Mouse (Mus musculus): ENCODE data around the gene Mpv17.

The Mpv17 gene

DNA sequence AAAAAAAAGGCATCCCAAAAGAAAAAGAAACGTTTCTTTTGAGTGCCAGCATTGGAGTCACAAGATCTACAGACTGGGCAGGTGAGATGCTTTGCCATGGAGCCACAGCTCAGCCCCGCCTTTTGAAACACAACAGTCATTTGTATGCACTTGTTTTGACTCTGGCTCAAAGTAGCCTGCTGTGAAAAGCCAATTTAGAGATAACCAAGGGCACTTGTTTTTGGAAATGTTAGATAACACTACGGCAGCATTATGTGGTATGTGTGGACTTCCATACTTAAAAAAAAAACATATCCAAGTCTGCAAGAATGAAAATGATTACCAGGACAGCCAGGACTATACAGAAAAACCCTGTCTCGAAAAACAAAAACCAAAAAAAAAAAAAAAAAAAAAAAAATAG lies 29.6 kb upstream of the Mpv17 start:
- DNase-seq (ENCODE audit: low read depth, low spot score), result no peak

DNA sequence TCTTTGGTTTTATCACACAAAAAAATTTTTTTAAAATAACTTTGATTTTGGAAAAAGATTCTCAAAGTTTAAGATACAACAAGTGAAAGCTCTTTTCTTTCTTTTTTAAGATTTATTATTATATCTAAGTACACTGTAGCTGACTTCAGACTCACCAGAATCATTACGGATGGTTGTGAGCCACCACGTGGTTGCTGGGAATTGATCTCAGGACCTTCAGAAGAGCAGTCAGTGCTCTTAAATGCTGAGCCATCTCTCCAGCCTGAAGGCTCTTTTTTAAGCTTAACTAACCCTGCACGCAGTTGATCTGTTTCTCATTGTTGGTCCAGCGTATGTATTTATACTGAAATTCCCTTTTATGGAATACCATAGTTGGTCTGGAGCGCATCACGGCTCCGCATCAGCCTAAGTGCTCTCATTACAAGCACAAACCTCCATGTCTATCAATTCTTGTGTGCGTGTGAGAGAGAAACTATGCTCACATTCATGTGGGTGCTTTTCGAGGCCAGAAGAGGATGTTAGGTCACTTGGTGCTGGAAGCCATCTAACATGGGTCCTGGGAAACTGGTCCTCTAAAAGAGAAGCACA lies 27.2 kb upstream of the Mpv17 start:
- DNase-seq (ENCODE audit: low read depth, low spot score), result no peak

DNA sequence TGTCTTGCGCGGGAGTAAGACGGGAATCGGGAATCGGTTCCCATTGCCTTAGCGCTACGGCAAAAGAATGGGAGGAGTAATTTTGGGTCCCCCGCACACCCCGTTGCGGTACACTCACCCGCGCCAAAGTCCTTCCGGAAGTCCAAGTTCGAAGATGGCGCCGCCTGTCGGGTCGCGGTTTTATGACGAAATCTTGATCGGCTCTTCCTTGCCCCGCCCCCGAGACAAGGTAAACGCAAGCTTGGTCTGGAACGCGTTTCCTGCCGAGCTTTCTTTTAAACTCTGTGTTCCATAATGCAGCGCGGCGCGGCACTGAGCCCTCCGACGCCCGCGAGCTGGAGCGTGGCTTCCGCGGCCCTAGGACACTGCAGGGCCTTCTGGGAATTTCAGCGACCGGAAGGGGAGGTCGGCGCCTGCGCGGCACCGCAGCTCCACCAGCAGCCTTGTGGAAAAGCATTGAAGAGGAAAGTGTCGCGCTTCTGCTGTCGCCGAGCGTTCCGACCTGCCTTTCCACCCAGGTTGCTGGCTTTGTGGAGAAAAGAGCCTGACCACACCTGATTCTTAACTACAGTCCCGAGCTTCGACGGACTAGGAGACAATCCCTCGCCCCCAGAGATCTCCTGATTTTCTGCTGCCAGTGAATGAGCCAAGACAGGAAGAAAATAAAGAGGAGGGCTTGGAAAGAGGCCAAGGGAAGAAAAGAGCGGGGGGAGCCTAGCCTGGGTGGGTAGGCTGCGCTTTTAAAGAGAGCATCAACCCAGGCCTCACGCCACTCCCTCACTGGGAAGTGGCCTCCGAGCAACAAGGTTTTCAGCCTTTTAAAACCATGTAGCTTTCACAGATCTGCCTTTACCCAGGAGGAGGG lies 25.9 kb upstream of the Mpv17 start, which contains the start of the genes Gm29609 and Gtf3c2:
TSS of gene Gm29609 (minus strand) at position 146 of the 865 bp plus-strand sequence.
TSS of gene Gtf3c2 (minus strand) at position 379 of the 865 bp plus-strand sequence.
- DNase-seq (ENCODE audit: low read depth, low spot score), result peak; percentile 97

DNA sequence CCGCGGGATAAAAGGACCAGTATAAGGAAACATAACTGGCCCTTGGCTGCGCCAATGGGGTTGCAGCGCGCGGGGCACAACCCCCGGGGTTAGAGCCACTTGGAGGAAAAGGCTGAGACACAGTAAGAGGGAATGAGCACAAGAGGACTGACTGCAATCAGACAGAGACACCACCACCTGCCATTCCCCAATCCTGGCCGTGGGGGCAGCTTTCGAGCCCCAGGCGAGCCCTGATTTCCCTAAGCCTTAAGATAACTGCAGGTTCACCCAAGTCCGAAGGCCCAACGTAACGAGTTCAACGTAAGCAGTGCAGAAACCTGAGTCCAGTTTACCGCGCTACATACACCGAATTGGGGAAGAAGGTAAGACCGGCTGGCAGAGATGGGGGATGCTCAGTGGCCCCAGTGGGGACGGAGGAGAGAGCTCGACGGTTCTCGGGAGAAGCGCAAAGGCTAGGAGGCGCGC lies 25.3 kb upstream of the Mpv17 start:
- no peak for DNase-seq (ENCODE audit: low read depth, low spot score)

DNA sequence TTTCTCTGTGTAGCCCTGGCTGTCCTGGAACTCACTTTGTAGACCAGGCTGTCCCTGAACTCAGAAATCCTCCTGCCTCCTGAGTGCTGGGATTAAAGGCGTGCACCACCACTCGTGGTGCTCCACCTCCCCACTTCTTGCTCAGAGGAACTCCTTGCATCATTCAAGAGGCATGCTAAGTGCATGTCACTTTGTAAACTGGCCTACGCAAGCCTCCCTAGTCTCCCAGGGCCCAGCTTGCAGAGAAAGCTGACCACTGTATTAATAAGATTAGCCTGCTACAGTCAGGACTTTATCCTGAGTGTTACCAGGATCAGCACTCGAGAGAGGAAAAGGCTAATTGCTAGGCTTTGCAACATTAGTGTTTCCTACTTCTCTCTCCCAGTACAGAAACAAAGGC lies 14.6 kb upstream of the Mpv17 start:
- DNase-seq (ENCODE audit: low read depth, low spot score), result no peak

DNA sequence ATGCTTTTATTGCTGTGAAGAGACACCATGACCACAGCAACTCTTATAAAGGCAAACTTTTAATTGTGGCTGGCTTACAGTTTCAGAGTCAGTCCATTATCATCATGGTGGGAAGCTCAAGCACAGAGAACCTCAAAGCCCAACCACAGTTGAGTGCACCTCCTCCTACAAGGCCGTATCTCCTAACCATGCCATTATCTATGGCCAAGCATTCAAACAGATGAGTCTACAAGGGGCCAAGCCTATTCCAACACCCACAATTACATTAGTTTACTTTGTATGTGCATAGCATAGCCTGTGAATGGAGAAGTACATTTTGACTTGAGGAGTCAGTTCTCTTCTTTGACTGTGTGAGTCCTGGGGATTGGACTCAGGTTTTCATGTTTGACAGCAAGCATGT lies 10.8 kb upstream of the Mpv17 start:
- DNase-seq (ENCODE audit: low read depth, low spot score), result no peak

DNA sequence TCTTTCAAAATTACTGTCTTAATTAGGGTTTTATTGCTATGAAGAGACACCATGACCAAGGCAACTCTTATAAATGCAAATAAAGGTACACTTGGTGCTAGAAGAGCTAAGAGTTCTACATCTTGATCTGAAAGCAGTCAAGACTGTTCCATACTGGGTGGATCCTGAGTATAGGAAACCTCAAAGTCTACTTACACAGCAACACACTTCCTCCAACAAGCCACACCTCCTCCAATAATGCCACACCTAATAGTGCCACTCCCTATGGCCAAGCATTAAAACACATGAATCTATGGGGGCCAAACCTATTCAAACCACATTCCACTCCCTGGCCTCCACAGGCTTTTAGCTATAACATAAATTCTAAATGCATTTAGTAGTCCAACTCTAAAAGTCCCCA lies 8.4 kb upstream of the Mpv17 start:
- no peak for DNase-seq (ENCODE audit: low read depth, low spot score)

DNA sequence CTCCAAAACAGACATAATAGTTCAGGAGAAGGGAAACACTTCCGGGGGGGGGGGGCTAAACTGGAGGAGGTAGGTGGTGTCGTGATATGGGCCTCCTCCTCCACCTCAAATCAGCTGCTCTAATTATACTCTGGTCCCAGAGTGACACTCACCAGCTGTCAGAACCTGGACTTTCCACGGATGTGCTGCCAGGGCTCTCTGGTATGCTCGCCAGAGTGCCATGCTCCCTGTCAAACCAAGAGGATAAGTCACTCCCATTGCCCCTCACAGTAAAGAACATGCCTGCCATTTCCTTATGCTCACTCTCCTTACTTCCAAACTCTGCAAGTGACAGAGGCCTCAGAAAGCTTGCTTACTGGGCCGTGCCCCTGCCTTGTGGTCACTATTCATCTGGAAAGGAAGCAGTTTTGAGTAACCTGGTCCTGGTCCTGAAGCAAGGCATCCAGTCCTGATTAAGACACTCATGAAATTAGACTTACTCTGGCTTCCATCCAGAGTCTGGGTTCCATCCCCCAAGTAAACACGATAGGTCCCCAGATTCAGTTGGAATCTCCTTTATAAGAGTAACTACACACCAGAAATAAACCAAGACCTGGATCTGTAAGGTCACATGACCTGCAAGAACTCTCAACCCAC lies 417 bp downstream of the Mpv17 start:
- no peak for DNase-seq (ENCODE audit: low read depth, low spot score)

DNA sequence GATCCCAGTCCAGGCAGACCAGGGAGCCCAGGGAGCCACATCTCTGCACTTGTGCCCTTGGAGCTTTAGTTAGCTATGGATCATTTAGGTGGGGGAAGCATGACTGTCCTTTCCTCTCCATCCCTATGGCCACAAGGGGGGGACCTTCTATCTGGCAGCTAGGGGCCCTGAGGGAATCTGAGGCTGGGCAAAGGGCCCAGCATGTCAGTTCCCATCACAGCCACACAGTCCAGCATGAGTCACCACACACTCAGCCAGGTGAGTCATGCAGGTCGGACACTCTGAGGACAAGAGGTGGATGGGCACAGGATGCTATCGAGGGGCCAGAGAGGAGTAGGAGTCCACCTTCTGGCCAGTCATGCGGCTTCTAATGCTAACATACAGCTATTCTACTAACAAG lies 2.3 kb downstream of the Mpv17 start:
- no peak for DNase-seq (ENCODE audit: low read depth, low spot score)

DNA sequence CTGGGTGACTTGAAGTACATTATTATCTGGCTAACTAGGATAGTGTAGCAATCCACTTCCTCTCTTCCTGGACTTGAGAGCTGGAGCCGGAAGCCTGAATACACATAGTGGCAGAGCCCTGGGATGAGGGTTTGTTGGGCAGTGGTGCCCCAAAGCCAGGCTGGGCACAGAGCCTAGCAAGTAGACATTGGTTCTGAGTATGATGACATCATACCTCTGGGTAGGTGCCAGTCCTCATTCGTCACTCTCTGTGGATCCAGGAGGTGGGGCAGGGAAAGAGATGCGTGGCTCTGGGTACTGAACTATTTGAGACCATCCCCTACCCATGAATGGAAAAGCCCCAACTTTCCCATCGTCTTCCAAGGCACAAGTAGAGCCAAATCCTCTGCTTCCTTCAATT lies 4.3 kb downstream of the Mpv17 start:
- no peak for DNase-seq (ENCODE audit: low read depth, low spot score)

DNA sequence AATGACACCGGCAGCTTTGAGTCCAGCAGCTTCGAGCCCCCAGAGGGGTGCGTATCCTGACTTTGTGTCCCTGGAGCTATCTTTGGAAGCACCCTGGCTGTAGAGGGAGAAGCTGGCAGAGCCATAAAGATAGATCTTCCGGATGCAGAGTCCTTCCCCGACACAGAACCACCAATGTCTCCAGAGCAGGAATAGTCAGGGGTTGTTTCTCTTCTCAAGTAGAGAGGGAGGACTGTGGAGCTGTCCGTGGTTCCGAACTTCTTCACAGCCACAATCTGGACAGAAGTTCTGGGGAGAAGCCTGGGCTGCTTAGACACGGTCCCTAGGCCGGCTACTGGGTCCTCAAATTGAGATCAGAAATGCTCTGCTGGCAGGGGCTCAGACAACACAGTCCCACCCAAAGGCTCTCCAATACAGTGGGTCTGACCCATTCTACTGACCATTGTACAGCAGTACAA lies 15.1 kb downstream of the Mpv17 start:
- no peak for DNase-seq (ENCODE audit: low read depth, low spot score)

DNA sequence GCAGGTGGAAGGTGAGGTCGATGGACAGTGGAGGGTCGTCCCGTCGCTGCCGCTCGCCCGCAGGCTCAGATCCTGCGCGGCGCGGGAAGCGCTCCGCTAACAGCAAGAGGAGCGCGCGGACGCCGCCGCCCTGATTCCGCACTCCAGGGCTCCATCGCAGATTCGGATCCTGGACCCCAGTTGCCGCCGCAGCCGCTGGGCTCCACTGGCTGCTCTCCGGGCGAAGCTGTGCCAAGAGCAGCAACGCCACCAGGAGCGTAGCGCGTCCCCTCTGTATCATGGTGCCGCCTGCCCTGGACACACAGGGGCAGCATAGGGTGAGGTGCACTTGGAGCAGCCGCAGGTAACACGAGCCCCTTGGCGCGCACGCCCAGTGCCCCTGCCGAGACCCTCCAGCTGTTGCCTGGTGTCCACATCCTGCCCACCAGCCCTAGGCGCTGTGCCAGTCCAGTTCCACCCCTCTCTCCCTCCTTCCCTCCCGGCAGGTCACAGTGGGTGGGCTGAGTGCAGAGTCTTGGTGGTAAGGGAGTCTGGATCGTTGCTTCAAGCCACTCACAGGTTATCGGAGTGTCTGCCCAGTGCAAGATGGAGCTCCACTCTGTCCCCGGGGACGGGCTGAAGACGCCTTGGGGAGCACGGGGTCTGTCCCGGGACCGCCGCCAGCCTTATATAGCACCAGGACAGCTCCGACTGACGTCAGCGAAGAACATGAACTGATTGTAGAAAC lies 15.6 kb downstream of the Mpv17 start, which contains the start of gene Ucn:
TSS of gene Ucn (minus strand) at position 589 of the 727 bp plus-strand sequence.
- DNase-seq (ENCODE audit: low read depth, low spot score), result no peak

DNA sequence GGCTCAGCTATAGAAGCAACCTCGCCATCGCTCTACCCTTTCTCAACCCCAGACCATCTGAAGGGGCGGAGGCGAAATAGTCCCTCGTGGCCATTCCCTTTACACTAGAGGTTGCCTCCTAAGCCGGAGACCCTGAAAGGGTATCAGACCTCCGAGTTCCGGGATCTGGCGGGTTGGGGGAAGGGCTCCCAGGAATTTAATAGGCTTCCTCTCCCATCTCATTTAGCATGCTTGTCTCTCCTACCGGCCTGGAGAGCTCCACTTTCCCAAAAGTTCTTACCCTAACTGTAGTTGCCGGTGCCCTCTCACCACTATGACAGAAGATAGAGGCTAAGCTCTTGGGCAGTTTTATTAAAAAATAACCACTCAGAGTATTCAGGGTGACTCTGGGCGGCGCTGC lies 16.4 kb downstream of the Mpv17 start:
- no peak for DNase-seq (ENCODE audit: low read depth, low spot score)

DNA sequence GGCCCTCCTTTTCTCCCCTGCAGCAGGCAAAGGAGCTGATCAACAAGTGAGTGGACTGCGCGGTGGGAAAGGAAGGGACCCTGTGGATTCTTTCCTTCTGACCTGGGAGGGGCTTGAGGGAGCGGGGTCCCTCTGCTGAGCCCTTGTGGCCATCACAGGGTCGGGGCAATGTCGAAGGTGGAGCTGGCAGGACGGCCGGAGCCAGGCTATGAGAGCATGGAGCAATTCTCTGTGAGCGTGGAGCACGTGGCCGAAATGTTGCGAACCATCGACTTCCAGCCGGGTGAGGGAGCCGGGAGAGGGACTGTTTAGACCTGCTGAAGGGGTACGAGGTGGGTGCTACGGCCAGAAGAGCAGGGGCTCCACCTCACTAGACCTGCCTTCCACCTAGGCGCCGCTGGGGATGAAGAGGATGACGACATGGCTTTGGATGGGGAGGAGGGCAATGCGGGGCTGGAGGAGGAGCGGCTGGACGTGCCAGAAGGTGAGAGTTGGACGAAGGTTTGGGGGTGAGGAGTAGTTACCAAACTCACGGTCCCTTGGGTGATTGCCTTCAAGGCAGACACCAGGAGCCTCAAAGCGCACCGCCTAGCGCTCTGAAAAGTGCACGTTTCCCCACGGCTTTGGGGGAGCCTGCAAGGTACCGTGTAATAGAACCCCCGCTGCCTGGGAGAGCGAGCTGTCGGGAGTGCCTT lies 17.2 kb downstream of the Mpv17 start:
- no peak for DNase-seq (ENCODE audit: low read depth, low spot score)

DNA sequence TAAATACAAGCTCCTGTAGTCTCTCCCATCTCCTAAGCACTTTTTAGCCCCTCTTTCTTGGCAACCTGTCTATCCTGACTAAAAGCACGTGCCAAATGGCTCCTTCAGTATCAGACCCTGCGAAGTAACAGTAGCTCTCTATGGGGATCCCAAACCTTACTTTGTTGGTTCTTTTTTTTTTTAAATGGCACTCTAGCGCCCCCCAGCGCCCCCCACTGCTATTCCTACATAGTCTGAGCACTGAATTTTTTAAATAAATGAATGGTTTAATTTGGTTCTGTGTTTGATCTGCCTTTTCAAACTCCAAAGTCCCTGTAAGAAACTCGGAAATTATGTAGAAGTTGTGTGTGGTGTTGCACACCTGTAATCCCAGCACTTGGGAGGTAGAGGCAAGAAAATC lies 28.0 kb downstream of the Mpv17 start:
- no peak for DNase-seq (ENCODE audit: low read depth, low spot score)

DNA sequence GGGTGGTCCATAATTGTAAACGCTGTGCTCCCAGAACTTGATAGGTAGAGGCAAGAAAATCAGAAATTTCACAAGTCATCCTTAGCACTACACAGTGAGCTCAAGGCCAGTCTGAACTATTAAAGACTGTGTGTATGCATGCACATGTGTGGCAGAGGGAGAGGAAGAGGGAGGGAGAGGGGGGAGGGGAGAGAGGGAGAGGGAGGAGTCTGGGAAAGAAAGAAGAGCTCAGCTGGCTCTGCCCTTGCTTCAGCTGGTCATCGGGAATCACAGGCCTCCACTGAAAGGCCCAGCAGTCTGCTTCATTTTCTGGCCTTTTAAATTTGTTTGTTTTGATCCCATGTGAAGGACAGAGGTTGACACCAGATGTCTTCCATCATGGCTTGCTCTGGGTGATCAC lies 30.6 kb downstream of the Mpv17 start:
- no peak for DNase-seq (ENCODE audit: low read depth, low spot score)

DNA sequence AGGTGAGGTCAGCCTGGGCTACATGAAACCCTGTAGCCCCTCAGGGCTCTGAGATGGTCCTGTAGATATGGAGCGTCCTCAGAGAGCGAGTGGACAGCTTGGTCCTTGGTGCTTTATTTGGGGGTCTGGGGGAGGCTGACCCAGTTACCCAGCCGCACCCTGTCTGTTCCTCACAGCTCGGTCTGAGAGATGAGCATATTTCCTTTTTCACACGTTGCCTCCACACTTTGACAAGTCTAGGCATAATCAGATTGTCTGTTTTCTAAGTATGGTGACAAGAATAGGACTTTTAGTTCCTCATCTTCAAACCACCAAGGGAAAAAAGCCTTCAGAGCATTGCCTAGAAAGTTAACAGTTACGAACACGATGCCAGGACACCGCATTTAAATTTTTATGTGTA lies 32.9 kb downstream of the Mpv17 start:
- DNase-seq (ENCODE audit: low read depth, low spot score), result no peak

DNA sequence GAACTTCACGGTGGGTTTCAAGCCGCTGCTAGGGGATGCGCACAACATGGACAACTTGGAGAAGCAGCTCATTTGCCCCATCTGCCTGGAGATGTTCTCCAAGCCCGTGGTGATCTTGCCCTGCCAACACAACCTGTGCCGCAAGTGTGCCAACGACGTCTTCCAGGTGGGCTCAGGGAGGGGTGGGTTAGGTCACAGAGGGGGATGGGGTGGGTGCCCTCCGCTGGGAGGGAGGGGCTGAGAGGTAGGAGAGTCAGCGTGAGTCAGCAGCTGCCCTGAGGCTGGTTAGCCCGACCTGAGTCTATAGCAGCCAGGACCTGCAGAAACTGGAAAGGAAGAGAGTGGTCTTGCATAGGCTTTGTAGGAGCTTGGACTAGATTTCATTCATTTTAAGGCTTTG lies 37.1 kb downstream of the Mpv17 start:
- no peak for DNase-seq (ENCODE audit: low read depth, low spot score)

DNA sequence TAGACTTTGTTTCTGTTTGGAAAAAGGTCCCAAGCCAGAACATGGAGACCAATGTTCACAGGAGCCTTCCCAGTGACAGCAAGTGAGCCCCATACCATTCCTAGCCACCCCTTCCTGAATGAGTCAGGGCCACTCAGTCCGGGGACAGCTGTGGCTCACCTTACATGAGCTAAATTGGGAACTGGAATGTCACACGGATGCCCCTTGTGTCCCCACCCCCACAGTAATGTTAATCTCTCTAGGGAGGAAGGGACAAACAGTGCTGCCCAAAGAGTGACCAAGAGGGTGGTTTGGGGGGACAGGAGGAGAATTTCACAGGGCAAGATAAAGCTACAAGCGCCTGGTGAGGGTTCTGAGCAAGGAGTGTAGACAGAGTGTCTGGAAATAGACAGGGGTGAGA lies 37.7 kb downstream of the Mpv17 start, which contains the start of gene Trim54:
TSS of gene Trim54 (plus strand) at position 359 of the 400 bp plus-strand sequence.
- no peak for DNase-seq (ENCODE audit: low read depth, low spot score)

DNA sequence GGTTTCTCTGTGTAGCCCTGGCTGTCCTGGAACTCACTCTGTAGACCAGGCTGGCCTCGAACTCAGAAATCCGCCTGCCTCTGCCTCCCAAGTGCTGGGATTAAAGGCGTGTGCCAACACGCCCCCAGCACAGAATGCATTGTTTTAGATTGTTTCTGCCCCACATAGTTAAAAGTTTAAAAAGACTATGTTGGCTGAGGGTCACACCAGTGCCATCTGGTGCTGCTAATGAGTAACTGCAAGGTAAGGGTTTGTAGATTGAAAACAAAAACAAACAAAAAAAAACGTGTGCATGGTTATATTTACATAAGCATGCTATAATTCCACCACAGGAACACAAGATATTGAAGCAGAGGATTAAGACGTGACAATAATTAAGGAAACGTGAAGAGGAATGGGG lies 43.3 kb downstream of the Mpv17 start:
- DNase-seq (ENCODE audit: low read depth, low spot score), result no peak

DNA sequence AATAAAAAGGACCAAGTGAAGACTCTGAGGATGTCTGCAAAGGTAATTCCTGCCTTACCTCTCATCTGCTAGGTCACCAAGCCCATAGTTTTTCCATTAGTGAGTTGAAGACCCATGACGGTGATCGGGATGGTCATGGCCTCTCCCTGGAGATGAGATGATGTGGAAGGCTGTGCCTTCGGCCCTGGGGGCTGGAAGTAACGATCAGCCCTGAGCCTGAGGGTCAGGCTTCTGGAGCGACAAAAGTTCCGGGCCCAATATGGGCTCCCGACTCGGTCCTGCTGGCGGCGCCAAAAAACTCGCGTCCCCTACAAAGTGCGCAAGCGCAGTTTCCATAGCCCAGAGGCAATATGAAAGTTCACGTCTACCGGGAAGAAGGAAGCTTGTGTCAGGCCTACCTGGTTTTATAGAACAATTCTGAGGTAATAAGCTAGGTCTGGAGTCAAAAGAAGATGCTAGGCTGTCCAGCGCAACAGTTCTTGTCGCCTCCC lies 46.0 kb downstream of the Mpv17 start, which contains the start of gene Slc30a3:
TSS of gene Slc30a3 (minus strand) at position 238 of the 491 bp plus-strand sequence.
- no peak for DNase-seq (ENCODE audit: low read depth, low spot score)

All from brain, embryonic 18.5 days (tissue).